ENCODE assay signal across 8 mouse cellular contexts in genomic region chr10:79985334-79986231, GRCm38 (mm10). TPM values are rescaled to one million over a fixed set of nuclear protein-coding genes. Genes with fewer than 3 reads are reported as not detected.
DNase-seq lines count a peak whose midpoint lies in the region; ATAC-seq and TF ChIP-seq lines count a peak whose summit lies in the region.

No protein-coding gene starts in this region.

- TF ChIP-seq EP300 in liver, postnatal 0 days (IDR thresholded peaks at IDR 0.05; ENCODE audit: low read depth) = 0 out of 2 replicates have a peak, but pooled peaks have one; percentile 37

- peak overlapping the region; percentile 91 for H3K27ac ChIP-seq in forebrain, embryonic 11.5 days (ENCODE audit: low read depth, low read length)
- peak overlapping the region; percentile 88 for H3K27ac ChIP-seq in liver, postnatal 0 days (ENCODE audit: low read depth)
- peak overlapping the region; percentile 95 for H3K27ac ChIP-seq in neural tube, embryonic 13.5 days (replicated peaks)

- 4% methylated on average over 35 of the region's 35 CpGs for WGBS in forebrain, embryonic 11.5 days
- WGBS in liver, postnatal 0 days (ENCODE audit: insufficient replicate concordance) = 3% methylated on average over 35 of the region's 35 CpGs
- 4% methylated on average over 35 of the region's 35 CpGs for WGBS in neural tube, embryonic 13.5 days

- peak overlapping the region; percentile 57 for H3K9ac ChIP-seq in forebrain, embryonic 11.5 days (ENCODE audit: low read length)
- H3K9ac ChIP-seq in liver, postnatal 0 days (replicated peaks) = peak overlapping the region; percentile 87
- peak overlapping the region; percentile 73 for H3K9ac ChIP-seq in neural tube, embryonic 13.5 days

- peaks cover 21% of the 10 kb centered on the region for H3K4me1 ChIP-seq in forebrain, embryonic 11.5 days (replicated peaks; ENCODE audit: control insufficient read depth, insufficient read depth, low read length)
- H3K4me1 ChIP-seq in liver, postnatal 0 days (ENCODE audit: insufficient read depth) = peaks cover 45% of the 10 kb centered on the region
- H3K4me1 ChIP-seq in neural tube, embryonic 13.5 days (replicated peaks) = peaks cover 72% of the 10 kb centered on the region

- peak; percentile 18 for ATAC-seq in CD4-positive, CD25-positive, alpha-beta regulatory T cell, adult 4 months
- ATAC-seq in forebrain, embryonic 11.5 days (replicated peaks; ENCODE audit: low FRiP score) = no peak
- no peak for ATAC-seq in liver, postnatal 0 days
- peak; percentile 27; the same call in 1 of the 2 replicates for ATAC-seq in neural tube, embryonic 13.5 days (ENCODE audit: low read depth)

- peaks cover 30% of the 10 kb centered on the region for H3K27me3 ChIP-seq in forebrain, embryonic 11.5 days (ENCODE audit: control insufficient read depth, insufficient read depth, low read length)
- H3K27me3 ChIP-seq in liver, postnatal 0 days (ENCODE audit: insufficient read depth, low read length) = peaks cover 14% of the 10 kb centered on the region
- H3K27me3 ChIP-seq in neural tube, embryonic 13.5 days = peaks cover 36% of the 10 kb centered on the region

- H3K4me3 ChIP-seq in forebrain, embryonic 11.5 days (ENCODE audit: low read depth, low read length) = peak overlapping the region; percentile 91
- H3K4me3 ChIP-seq in liver, postnatal 0 days (ENCODE audit: low read depth, low read length) = peak overlapping the region; percentile 72
- H3K4me3 ChIP-seq in neural tube, embryonic 13.5 days = peak overlapping the region; percentile 72

- no peaks in the 10 kb centered on the region for H3K9me3 ChIP-seq in forebrain, embryonic 11.5 days (ENCODE audit: control insufficient read depth, low read length)
- H3K9me3 ChIP-seq in liver, postnatal 0 days (ENCODE audit: low read length) = no peaks in the 10 kb centered on the region
- no peaks in the 10 kb centered on the region for H3K9me3 ChIP-seq in neural tube, embryonic 13.5 days

- peak overlapping the region; percentile 74 for H3K4me2 ChIP-seq in forebrain, embryonic 11.5 days (ENCODE audit: low read depth, low read length, severe bottlenecking)
- H3K4me2 ChIP-seq in liver, postnatal 0 days (ENCODE audit: low read depth, low read length) = peak overlapping the region; percentile 78
- H3K4me2 ChIP-seq in neural tube, embryonic 13.5 days = peak overlapping the region; percentile 80

- intact Hi-C loops in heart, postnatal 14 days (cut with DNase I) = loop anchor here (2.0 to 5.0 kb wide), 3 partner anchors 67 to 155 kb away; partner anchors contain the start of genes Cbarp and Stk11

- no peaks in the 10 kb centered on the region for H3K36me3 ChIP-seq in forebrain, embryonic 11.5 days (ENCODE audit: control insufficient read depth, insufficient read depth, low read length)
- 0 out of 2 replicates have a peak, but pooled peaks cover 2% of the 10 kb centered on the region for H3K36me3 ChIP-seq in liver, postnatal 0 days (replicated peaks; ENCODE audit: insufficient read depth, low read length)
- no peaks in the 10 kb centered on the region for H3K36me3 ChIP-seq in neural tube, embryonic 13.5 days

- TF ChIP-seq POLR2A in brain, embryonic 14.5 days (IDR thresholded peaks at IDR 0.05; ENCODE audit: borderline replicate concordance, extremely low read depth, insufficient read depth, insufficient read length, poor library complexity, severe bottlenecking) = no peak

- peak; percentile 76 for DNase-seq in brain, embryonic 14.5 days (ENCODE audit: low read depth)
- DNase-seq in forebrain, embryonic 11.5 days (ENCODE audit: low spot score) = peak; percentile 75
- DNase-seq in heart, postnatal 14 days = peak; percentile 61 to 71
- DNase-seq in layer of hippocampus, adult 18-20 months (ENCODE audit: low spot score in 2 of 2) = peak; percentile 61 to 77
- peak; percentile 80 for DNase-seq in liver, postnatal 0 days
- peak; percentile 83 for DNase-seq in thymus, postnatal 0 days (ENCODE audit: low spot score)

- TF ChIP-seq CTCF in brain, embryonic 14.5 days (IDR thresholded peaks at IDR 0.05; ENCODE audit: borderline replicate concordance, extremely low read depth, insufficient read depth, insufficient read length) = no peak
- TF ChIP-seq CTCF in liver, postnatal 0 days (IDR thresholded peaks at IDR 0.05; ENCODE audit: low read depth) = no peak

RNA-seq across cellular contexts. Expression of gene Tmem259, which starts 1.5 kb away (rescaled TPM):
- polyA plus RNA-seq in CD4-positive, CD25-positive, alpha-beta regulatory T cell, adult 4 months (2017; shearing (Covaris generic)) = 1 to 10 TPM; 1.2 to 2.5 TPM
- polyA plus RNA-seq in brain, embryonic 14.5 days (2012; rRNA removed) = 221 and 337 TPM in 2 replicates
- polyA plus RNA-seq in forebrain, embryonic 11.5 days (2014; fragmentation: Nextera tagmentation; extraction: Ambion mirVana) = 17.8 and 18.6 TPM in 2 replicates
- 100 to 1,000 TPM; 124 to 125 TPM for total RNA-seq in heart, postnatal 14 days (2021)
- total RNA-seq in layer of hippocampus, adult 18-20 months (2021) = 100 to 1,000 TPM; 118 to 123 TPM
- 13.2 and 14.5 TPM in 2 replicates for polyA plus RNA-seq in liver, postnatal 0 days (2015; fragmentation: Nextera tagmentation; extraction: Ambion mirVana)
- polyA plus RNA-seq in neural tube, embryonic 13.5 days (2015; fragmentation: Nextera tagmentation; extraction: Ambion mirVana) = 21.0 and 21.4 TPM in 2 replicates
- polyA plus RNA-seq in thymus, postnatal 0 days (2015; fragmentation: Nextera tagmentation; extraction: Ambion mirVana) = 19.4 and 25.8 TPM in 2 replicates

RNA-seq across cellular contexts. Expression of gene Cnn2, which starts 2.8 kb away (rescaled TPM):
- 100 to 1,000 TPM; 904 to 969 TPM for polyA plus RNA-seq in CD4-positive, CD25-positive, alpha-beta regulatory T cell, adult 4 months (2017; shearing (Covaris generic))
- polyA plus RNA-seq in brain, embryonic 14.5 days (2012; rRNA removed) = 21.2 and 30.7 TPM in 2 replicates
- 160 and 182 TPM in 2 replicates for polyA plus RNA-seq in forebrain, embryonic 11.5 days (2014; fragmentation: Nextera tagmentation; extraction: Ambion mirVana)
- total RNA-seq in heart, postnatal 14 days (2021) = 10 to 100 TPM; 36.2 to 45.9 TPM
- total RNA-seq in layer of hippocampus, adult 18-20 months (2021) = 1 to 10 TPM; 3.6 to 5.2 TPM
- polyA plus RNA-seq in liver, postnatal 0 days (2015; fragmentation: Nextera tagmentation; extraction: Ambion mirVana) = 40.7 and 42.8 TPM in 2 replicates
- 55.6 and 56.2 TPM in 2 replicates for polyA plus RNA-seq in neural tube, embryonic 13.5 days (2015; fragmentation: Nextera tagmentation; extraction: Ambion mirVana)
- polyA plus RNA-seq in thymus, postnatal 0 days (2015; fragmentation: Nextera tagmentation; extraction: Ambion mirVana) = 137 and 152 TPM in 2 replicates

RNA-seq across cellular contexts. Expression of gene Abca7, which starts 10.7 kb away (rescaled TPM):
- polyA plus RNA-seq in CD4-positive, CD25-positive, alpha-beta regulatory T cell, adult 4 months (2017; shearing (Covaris generic)) = 10 to 100 TPM; 11.4 to 16.4 TPM
- polyA plus RNA-seq in brain, embryonic 14.5 days (2012; rRNA removed) = 12.2 and 12.7 TPM in 2 replicates
- 3.4 and 3.9 TPM in 2 replicates for polyA plus RNA-seq in forebrain, embryonic 11.5 days (2014; fragmentation: Nextera tagmentation; extraction: Ambion mirVana)
- 1 to 10 TPM; 7.0 to 8.5 TPM for total RNA-seq in heart, postnatal 14 days (2021)
- total RNA-seq in layer of hippocampus, adult 18-20 months (2021) = 10 to 100 TPM; 10.2 to 12.0 TPM
- polyA plus RNA-seq in liver, postnatal 0 days (2015; fragmentation: Nextera tagmentation; extraction: Ambion mirVana) = 2.5 and 3.1 TPM in 2 replicates
- 7.7 and 8.1 TPM in 2 replicates for polyA plus RNA-seq in neural tube, embryonic 13.5 days (2015; fragmentation: Nextera tagmentation; extraction: Ambion mirVana)
- 5.2 and 5.8 TPM in 2 replicates for polyA plus RNA-seq in thymus, postnatal 0 days (2015; fragmentation: Nextera tagmentation; extraction: Ambion mirVana)

RNA-seq across cellular contexts. Expression of gene Grin3b, which starts 15.1 kb away (rescaled TPM):
- under 1 TPM in 1 of 2 experiments, not detected in 1; 0.58 TPM for polyA plus RNA-seq in CD4-positive, CD25-positive, alpha-beta regulatory T cell, adult 4 months (2017; shearing (Covaris generic))
- 0.20 and 0.38 TPM in 2 replicates for polyA plus RNA-seq in brain, embryonic 14.5 days (2012; rRNA removed)
- polyA plus RNA-seq in forebrain, embryonic 11.5 days (2014; fragmentation: Nextera tagmentation; extraction: Ambion mirVana) = 0.29 and 0.33 TPM in 2 replicates
- under 1 TPM; 0.10 to 0.19 TPM for total RNA-seq in heart, postnatal 14 days (2021)
- total RNA-seq in layer of hippocampus, adult 18-20 months (2021) = under 1 TPM in 1 of 2 experiments, not detected in 1; 0.15 TPM
- 0.05 TPM in 1 of 2 replicates, not detected in the other for polyA plus RNA-seq in liver, postnatal 0 days (2015; fragmentation: Nextera tagmentation; extraction: Ambion mirVana)
- polyA plus RNA-seq in neural tube, embryonic 13.5 days (2015; fragmentation: Nextera tagmentation; extraction: Ambion mirVana) = 0.58 and 0.61 TPM in 2 replicates
- polyA plus RNA-seq in thymus, postnatal 0 days (2015; fragmentation: Nextera tagmentation; extraction: Ambion mirVana) = 0.09 and 0.20 TPM in 2 replicates

RNA-seq across cellular contexts. Expression of gene Wdr18, which starts 25.6 kb away (rescaled TPM):
- polyA plus RNA-seq in CD4-positive, CD25-positive, alpha-beta regulatory T cell, adult 4 months (2017; shearing (Covaris generic)) = 10 to 100 TPM; 65.1 to 77.5 TPM
- 59.7 and 74.1 TPM in 2 replicates for polyA plus RNA-seq in brain, embryonic 14.5 days (2012; rRNA removed)
- 111 and 112 TPM in 2 replicates for polyA plus RNA-seq in forebrain, embryonic 11.5 days (2014; fragmentation: Nextera tagmentation; extraction: Ambion mirVana)
- 10 to 100 TPM; 21.7 to 24.0 TPM for total RNA-seq in heart, postnatal 14 days (2021)
- total RNA-seq in layer of hippocampus, adult 18-20 months (2021) = 10 to 100 TPM; 40.3 to 42.1 TPM
- 40.7 and 41.2 TPM in 2 replicates for polyA plus RNA-seq in liver, postnatal 0 days (2015; fragmentation: Nextera tagmentation; extraction: Ambion mirVana)
- 67.0 and 85.7 TPM in 2 replicates for polyA plus RNA-seq in neural tube, embryonic 13.5 days (2015; fragmentation: Nextera tagmentation; extraction: Ambion mirVana)
- 77.5 and 85.8 TPM in 2 replicates for polyA plus RNA-seq in thymus, postnatal 0 days (2015; fragmentation: Nextera tagmentation; extraction: Ambion mirVana)

Comparison
In these comparisons a context has a peak if more than half of its experiments do, and no peak if none do; other contexts are left out.
1. ATAC-seq: peak in CD4-positive, CD25-positive, alpha-beta regulatory T cell, adult 4 months (single experiment) and neural tube, embryonic 13.5 days (single experiment); none in forebrain, embryonic 11.5 days (single experiment) and liver, postnatal 0 days (single experiment).
2. Peak in every context shown above with its lines, with median percentiles within 50 percentile points of each other: DNase-seq, H3K27ac ChIP-seq, H3K4me2 ChIP-seq, H3K4me3 ChIP-seq and H3K9ac ChIP-seq.